Mouse (Mus musculus) G1E (cell line): ENCODE measurements around the gene Gm10681.

Experiments used
- CTCF ChIP-seq: IDR thresholded peaks from 2 replicates; pipeline ENCODE4 v1.5.1; 2012; ENCODE audit warnings: low read depth, low read length, inconsistent platforms, mixed read lengths
- GATA1 ChIP-seq: IDR thresholded peaks from 2 replicates; pipeline ENCODE4 v1.6.1; 2012; ENCODE audit warnings: borderline replicate concordance, low read length, inconsistent platforms, mixed read lengths
- POLR2AphosphoS5 ChIP-seq: IDR thresholded peaks from 2 replicates; pipeline ENCODE4 v1.6.1; 2012; ENCODE audit warnings: low read depth, low read length, inconsistent platforms; ENCODE audit not compliant: insufficient replicate concordance
- TAL1 ChIP-seq: conservative IDR thresholded peaks from 2 replicates; pipeline ENCODE4 v1.6.1; 2012; ENCODE audit warnings: low read depth, low read length, inconsistent platforms, mixed read lengths

GRCm38 (mm10) chr3:98588707-98589106 is at the start of gene Gm10681:
- TF ChIP-seq CTCF (no peak), POLR2AphosphoS5 (no peak), GATA1 (no peak), TAL1 (no peak)
